Mouse (Mus musculus) liver, adult 2 months (tissue): ENCODE data around the gene Tenm2. TPM values are rescaled to one million over a fixed set of nuclear protein-coding genes. Genes with fewer than 3 reads are reported as not detected.

ENCODE experiments used
- DNase-seq: peaks from one replicate; pipeline ENCODE4 v3.0.0-alpha.2; 2011; ENCODE audit warnings: low read depth, low spot score; ENCODE audit errors: extremely low read depth
- H3K27ac ChIP-seq: fragments of 200-500 bp; replicated peaks from 2 replicates; pipeline ENCODE4 v1.5.1; 2012; ENCODE audit warnings: low read depth, mild to moderate bottlenecking, control low read depth, inconsistent platforms, low read length; ENCODE audit not compliant: insufficient read depth
- H3K27me3 ChIP-seq: fragments of 200-500 bp; 2 replicates; pipeline ENCODE4 v1.6.1; 2012; ENCODE audit warnings: mild to moderate bottlenecking, moderate library complexity, low read length, inconsistent platforms; ENCODE audit not compliant: control insufficient read depth, insufficient read depth
- H3K36me3 ChIP-seq: fragments of 200-500 bp; 2 replicates; pipeline ENCODE4 v1.6.1; 2012; ENCODE audit warnings: low read length, inconsistent platforms; ENCODE audit not compliant: control insufficient read depth, insufficient read depth
- H3K4me1 ChIP-seq: fragments of 200-500 bp; 2 replicates; pipeline ENCODE4 v1.6.1; 2011; ENCODE audit warnings: low read length; ENCODE audit not compliant: control insufficient read depth, insufficient read depth
- H3K4me3 ChIP-seq: fragments of 200-500 bp; 2 replicates; pipeline ENCODE4 v1.5.1; 2011; ENCODE audit warnings: low read depth, mild to moderate bottlenecking, control low read depth, low read length, moderate library complexity; ENCODE audit not compliant: insufficient read depth
- H3K79me2 ChIP-seq: fragments of 200-500 bp; 2 replicates; pipeline ENCODE4 v1.6.1; 2012; ENCODE audit warnings: inconsistent platforms, mild to moderate bottlenecking, low read length, moderate library complexity; ENCODE audit not compliant: control insufficient read depth, insufficient read depth
- H3K9ac ChIP-seq: fragments of 200-500 bp; 2 replicates; pipeline ENCODE4 v1.6.1; 2012; ENCODE audit warnings: low read depth, mild to moderate bottlenecking, control low read depth, inconsistent platforms, low read length
- CTCF ChIP-seq: fragments of 200-500 bp; IDR thresholded peaks from 2 replicates; pipeline ENCODE4 v1.5.1; 2011; ENCODE audit warnings: low read depth, low read length, control low read depth
- POLR2A ChIP-seq: fragments of 200-500 bp; IDR thresholded peaks from 2 replicates; pipeline ENCODE4 v1.6.1; 2011; ENCODE audit warnings: low read length, control low read depth; ENCODE audit not compliant: insufficient read depth; ENCODE audit errors: extremely low read depth
- WGBS: fragments of 180-500 bp; shearing (Covaris S2); methylation state at CpG from one replicate; pipeline ENCODE4 v1.1.7; 2018; 5-methylcytosine and 5-hydroxymethylcytosine counted together
- polyA plus RNA-seq: library from polyadenylated mRNA; depleted of rRNA; stranded (reverse); fragments of >200 nt; gene quantifications from 2 replicates; pipeline ENCODE4 v1.2.3, GENCODE M21; 2012
- total RNA-seq: library from RNA; depleted of rRNA; stranded (reverse); fragments of >200 nt; gene quantifications from 2 replicates; pipeline ENCODE4 v1.2.3, GENCODE M21; 2014

The Tenm2 gene
- total and polyA plus RNA-seq, 2 experiments = not detected

- H3K9ac ChIP-seq = no peak overlapping the region
- H3K4me3 ChIP-seq = no peak overlapping the region
- H3K27ac ChIP-seq = no peak overlapping the region
- DNase-seq = no peak
- no peaks in the 10 kb centered on the region for H3K36me3 ChIP-seq
- H3K27me3 ChIP-seq = peaks cover 3% of the 10 kb centered on the region; the same call in 1 of the 2 replicates
- TF ChIP-seq POLR2A (no peak), CTCF (no peak)
- 84% methylated on average over 6 of the region's 6 CpGs for WGBS
- H3K4me1 ChIP-seq = no peaks in the 10 kb centered on the region
- H3K79me2 ChIP-seq = no peaks in the 10 kb centered on the region
These were observed 1127.9 kb downstream of the Tenm2 start for GRCm38 (mm10) chr11:36107840-36108239.

GRCm38 (mm10) chr11:36106639-36107038 lies 1129.1 kb downstream of the Tenm2 start:
- no peak overlapping the region for H3K27ac ChIP-seq
- no peak overlapping the region for H3K4me3 ChIP-seq
- 40% methylated on average over 10 of the region's 10 CpGs for WGBS
- no peak for DNase-seq
- no peak overlapping the region for H3K9ac ChIP-seq
- TF ChIP-seq POLR2A (no peak), CTCF (no peak)
- H3K79me2 ChIP-seq = no peaks in the 10 kb centered on the region
- H3K36me3 ChIP-seq = no peaks in the 10 kb centered on the region
- H3K27me3 ChIP-seq = peaks cover 3% of the 10 kb centered on the region; the same call in 1 of the 2 replicates
- no peaks in the 10 kb centered on the region for H3K4me1 ChIP-seq

- Histone ChIP-seq H3K4me3 (no peak overlapping the region), H3K36me3 (no peaks in the 10 kb centered on the region), H3K27me3 (peaks cover 3% of the 10 kb centered on the region; the same call in 1 of the 2 replicates), H3K27ac (no peak overlapping the region), H3K9ac (no peak overlapping the region), H3K4me1 (no peaks in the 10 kb centered on the region), H3K79me2 (no peaks in the 10 kb centered on the region)
- 78% methylated on average over 6 of the region's 6 CpGs for WGBS
- TF ChIP-seq POLR2A (no peak), CTCF (no peak)
- no peak for DNase-seq
These were observed 1132.2 kb downstream of the Tenm2 start for GRCm38 (mm10) chr11:36103556-36103955.

- no peak for DNase-seq
- Histone ChIP-seq H3K4me1 (no peaks in the 10 kb centered on the region), H3K79me2 (no peaks in the 10 kb centered on the region), H3K36me3 (no peaks in the 10 kb centered on the region), H3K4me3 (no peak overlapping the region), H3K9ac (no peak overlapping the region), H3K27ac (no peak overlapping the region), H3K27me3 (no peaks in the 10 kb centered on the region; the same call in 1 of the 2 replicates)
- TF ChIP-seq CTCF (no peak), POLR2A (no peak)
- 88% methylated on average over 14 of the region's 14 CpGs for WGBS
These were observed 1139.5 kb downstream of the Tenm2 start for GRCm38 (mm10) chr11:36096219-36096618.

- Histone ChIP-seq H3K27ac (no peak overlapping the region), H3K79me2 (no peaks in the 10 kb centered on the region), H3K4me1 (no peaks in the 10 kb centered on the region), H3K27me3 (no peaks in the 10 kb centered on the region; the same call in 1 of the 2 replicates), H3K9ac (no peak overlapping the region), H3K4me3 (no peak overlapping the region), H3K36me3 (no peaks in the 10 kb centered on the region)
- DNase-seq = no peak
- TF ChIP-seq POLR2A = no peak
- TF ChIP-seq CTCF = no peak
- WGBS = 9% methylated on average over 3 of the region's 3 CpGs
These were observed 1145.6 kb downstream of the Tenm2 start for GRCm38 (mm10) chr11:36090210-36090609.

GRCm38 (mm10) chr11:36081399-36082053 lies 1154.2 kb downstream of the Tenm2 start:
- DNase-seq = no peak
- 34% methylated on average over 10 of the region's 10 CpGs for WGBS
- no peaks in the 10 kb centered on the region for H3K27me3 ChIP-seq
- H3K27ac ChIP-seq = no peak overlapping the region
- H3K4me3 ChIP-seq = no peak overlapping the region
- no peaks in the 10 kb centered on the region for H3K79me2 ChIP-seq
- no peaks in the 10 kb centered on the region for H3K4me1 ChIP-seq
- no peak overlapping the region for H3K9ac ChIP-seq
- no peak for TF ChIP-seq POLR2A
- TF ChIP-seq CTCF = no peak
- H3K36me3 ChIP-seq = no peaks in the 10 kb centered on the region
